Mouse (Mus musculus): ENCODE measurements around the gene Lax1. TPM values are rescaled to one million over a fixed set of nuclear protein-coding genes. Genes with fewer than 3 reads are reported as not detected.

Lax1 gene
- total RNA-seq, 1 experiment: 1.4 TPM

GRCm38 (mm10) chr1:133728339-133728738 lies 38.4 kb upstream of the Lax1 start:
- in situ Hi-C loops (cut with MboI; ENCODE audit: low sequenced_read_pairs in 2 of 2, unreplicated experiment in 2 of 2): no loop called here
- H3K4me1 ChIP-seq (ENCODE audit: control insufficient read depth in 2 of 2, insufficient read depth in 2 of 2, low read length in 2 of 2, poor library complexity in 1 of 2): peaks cover 5 to 9% of the 10 kb centered on the region in 2 experiments; a peak in 2 of 4 replicates
- no peak overlapping the region for H3K4me3 ChIP-seq (ENCODE audit: insufficient read depth in 1 of 2, low read depth in 1 of 2, low read length in 2 of 2, poor library complexity in 1 of 2, severe bottlenecking in 1 of 2)
- H3K9me3 ChIP-seq (ENCODE audit: control insufficient read depth, insufficient read depth, low read depth, low read length): no peaks in the 10 kb centered on the region
- DNase-seq (ENCODE audit: low read depth, low spot score): no peak
- peaks cover 3% of the 10 kb centered on the region; the same call in 1 of the 2 replicates for H3K36me3 ChIP-seq (ENCODE audit: control insufficient read depth, insufficient read depth, low read length, poor library complexity, severe bottlenecking)
- no peak overlapping the region for H3K27ac ChIP-seq (ENCODE audit: insufficient read depth, low read depth, low read length, poor library complexity, severe bottlenecking)
- H3K9ac ChIP-seq (ENCODE audit: insufficient read depth, low read depth, low read length, poor library complexity, severe bottlenecking): no peak overlapping the region
- TF ChIP-seq HCFC1 (IDR thresholded peaks at IDR 0.05; ENCODE audit: borderline replicate concordance, insufficient read depth, low read length): no peak
- TF ChIP-seq ZNF384 (IDR thresholded peaks at IDR 0.05; ENCODE audit: low read depth, low read length): no peak
- TF ChIP-seq ZC3H11A (IDR thresholded peaks at IDR 0.05; ENCODE audit: borderline replicate concordance, low read depth, low read length): no peak
- no peak for TF ChIP-seq MAFK (IDR thresholded peaks at IDR 0.05; ENCODE audit: insufficient read depth, low read depth, low read length)
- TF ChIP-seq CHD2 (IDR thresholded peaks at IDR 0.05; ENCODE audit: low read depth, low read length): no peak

GRCm38 (mm10) chr1:133720342-133720741 lies 30.4 kb upstream of the Lax1 start:
- DNase-seq (ENCODE audit: low read depth, low spot score): no peak
- in situ Hi-C loops (cut with MboI; ENCODE audit: low sequenced_read_pairs in 2 of 2, unreplicated experiment in 2 of 2): no loop called here
- H3K27ac ChIP-seq (ENCODE audit: insufficient read depth, low read depth, low read length, poor library complexity, severe bottlenecking): no peak overlapping the region

GRCm38 (mm10) chr1:133718786-133719185 lies 28.9 kb upstream of the Lax1 start:
- Histone ChIP-seq H3K4me3 (ENCODE audit: insufficient read depth in 1 of 2, low read depth in 1 of 2, low read length in 2 of 2, poor library complexity in 1 of 2, severe bottlenecking in 1 of 2) (no peak overlapping the region), H3K27ac (ENCODE audit: insufficient read depth, low read depth, low read length, poor library complexity, severe bottlenecking) (no peak overlapping the region), H3K9me3 (ENCODE audit: control insufficient read depth, insufficient read depth, low read depth, low read length) (no peaks in the 10 kb centered on the region), H3K4me1 (ENCODE audit: control insufficient read depth in 2 of 2, insufficient read depth in 2 of 2, low read length in 2 of 2, poor library complexity in 1 of 2) (no peaks in the 10 kb centered on the region), H3K36me3 (ENCODE audit: control insufficient read depth, insufficient read depth, low read length, poor library complexity, severe bottlenecking) (no peaks in the 10 kb centered on the region), H3K9ac (ENCODE audit: insufficient read depth, low read depth, low read length, poor library complexity, severe bottlenecking) (no peak overlapping the region)
- no peak for TF ChIP-seq HCFC1 (IDR thresholded peaks at IDR 0.05; ENCODE audit: borderline replicate concordance, insufficient read depth, low read length)
- no peak for TF ChIP-seq CHD2 (IDR thresholded peaks at IDR 0.05; ENCODE audit: low read depth, low read length)
- no peak for TF ChIP-seq ZC3H11A (IDR thresholded peaks at IDR 0.05; ENCODE audit: borderline replicate concordance, low read depth, low read length)
- TF ChIP-seq ZNF384 (IDR thresholded peaks at IDR 0.05; ENCODE audit: low read depth, low read length): no peak
- DNase-seq (ENCODE audit: low read depth, low spot score): no peak
- in situ Hi-C loops (cut with MboI; ENCODE audit: low sequenced_read_pairs in 2 of 2, unreplicated experiment in 2 of 2): no loop called here

More at GRCm38 (mm10) chr1:133720342-133720741, 30.4 kb upstream of the Lax1 start:
- H3K4me3 ChIP-seq (ENCODE audit: insufficient read depth in 1 of 2, low read depth in 1 of 2, low read length in 2 of 2, poor library complexity in 1 of 2, severe bottlenecking in 1 of 2): no peak overlapping the region
- H3K9ac ChIP-seq (ENCODE audit: insufficient read depth, low read depth, low read length, poor library complexity, severe bottlenecking): no peak overlapping the region
- no peaks in the 10 kb centered on the region for H3K36me3 ChIP-seq (ENCODE audit: control insufficient read depth, insufficient read depth, low read length, poor library complexity, severe bottlenecking)
- H3K9me3 ChIP-seq (ENCODE audit: control insufficient read depth, insufficient read depth, low read depth, low read length): no peaks in the 10 kb centered on the region
- H3K4me1 ChIP-seq (ENCODE audit: control insufficient read depth in 2 of 2, insufficient read depth in 2 of 2, low read length in 2 of 2, poor library complexity in 1 of 2): no peaks in the 10 kb centered on the region
- TF ChIP-seq ZC3H11A (IDR thresholded peaks at IDR 0.05; ENCODE audit: borderline replicate concordance, low read depth, low read length) (no peak), HCFC1 (IDR thresholded peaks at IDR 0.05; ENCODE audit: borderline replicate concordance, insufficient read depth, low read length) (no peak), CHD2 (IDR thresholded peaks at IDR 0.05; ENCODE audit: low read depth, low read length) (no peak), MAFK (IDR thresholded peaks at IDR 0.05; ENCODE audit: insufficient read depth, low read depth, low read length) (no peak), ZNF384 (IDR thresholded peaks at IDR 0.05; ENCODE audit: low read depth, low read length) (no peak)

GRCm38 (mm10) chr1:133718296-133718695 lies 28.4 kb upstream of the Lax1 start:
- Histone ChIP-seq H3K36me3 (ENCODE audit: control insufficient read depth, insufficient read depth, low read length, poor library complexity, severe bottlenecking) (no peaks in the 10 kb centered on the region), H3K27ac (ENCODE audit: insufficient read depth, low read depth, low read length, poor library complexity, severe bottlenecking) (no peak overlapping the region), H3K9me3 (ENCODE audit: control insufficient read depth, insufficient read depth, low read depth, low read length) (no peaks in the 10 kb centered on the region), H3K4me1 (ENCODE audit: control insufficient read depth in 2 of 2, insufficient read depth in 2 of 2, low read length in 2 of 2, poor library complexity in 1 of 2) (no peaks in the 10 kb centered on the region), H3K4me3 (ENCODE audit: insufficient read depth in 1 of 2, low read depth in 1 of 2, low read length in 2 of 2, poor library complexity in 1 of 2, severe bottlenecking in 1 of 2) (no peak overlapping the region), H3K9ac (ENCODE audit: insufficient read depth, low read depth, low read length, poor library complexity, severe bottlenecking) (no peak overlapping the region)
- in situ Hi-C loops (cut with MboI; ENCODE audit: low sequenced_read_pairs in 2 of 2, unreplicated experiment in 2 of 2): no loop called here
- TF ChIP-seq MAFK (IDR thresholded peaks at IDR 0.05; ENCODE audit: insufficient read depth, low read depth, low read length): no peak
- no peak for TF ChIP-seq ZC3H11A (IDR thresholded peaks at IDR 0.05; ENCODE audit: borderline replicate concordance, low read depth, low read length)
- no peak for TF ChIP-seq ZNF384 (IDR thresholded peaks at IDR 0.05; ENCODE audit: low read depth, low read length)
- TF ChIP-seq HCFC1 (IDR thresholded peaks at IDR 0.05; ENCODE audit: borderline replicate concordance, insufficient read depth, low read length): no peak
- no peak for TF ChIP-seq CHD2 (IDR thresholded peaks at IDR 0.05; ENCODE audit: low read depth, low read length)
- no peak for DNase-seq (ENCODE audit: low read depth, low spot score)

- no peak overlapping the region for H3K27ac ChIP-seq (ENCODE audit: insufficient read depth, low read depth, low read length, poor library complexity, severe bottlenecking)
- TF ChIP-seq ZC3H11A (IDR thresholded peaks at IDR 0.05; ENCODE audit: borderline replicate concordance, low read depth, low read length) (peak; percentile 73; the same call in 1 of the 2 replicates), MAFK (IDR thresholded peaks at IDR 0.05; ENCODE audit: insufficient read depth, low read depth, low read length) (no peak)
- in situ Hi-C loops (cut with MboI; ENCODE audit: low sequenced_read_pairs in 2 of 2, unreplicated experiment in 2 of 2): no loop called here
- H3K9me3 ChIP-seq (ENCODE audit: control insufficient read depth, insufficient read depth, low read depth, low read length): no peaks in the 10 kb centered on the region
- no peaks in the 10 kb centered on the region; the same call in 1 of the 2 replicates for H3K36me3 ChIP-seq (ENCODE audit: control insufficient read depth, insufficient read depth, low read length, poor library complexity, severe bottlenecking)
- H3K9ac ChIP-seq (ENCODE audit: insufficient read depth, low read depth, low read length, poor library complexity, severe bottlenecking): no peak overlapping the region
- H3K4me1 ChIP-seq (ENCODE audit: control insufficient read depth in 2 of 2, insufficient read depth in 2 of 2, low read length in 2 of 2, poor library complexity in 1 of 2): peaks cover 3 to 8% of the 10 kb centered on the region in 2 experiments; a peak in 2 of 4 replicates
- DNase-seq (ENCODE audit: low read depth, low spot score): no peak
- no peak overlapping the region for H3K4me3 ChIP-seq (ENCODE audit: insufficient read depth in 1 of 2, low read depth in 1 of 2, low read length in 2 of 2, poor library complexity in 1 of 2, severe bottlenecking in 1 of 2)
Observed at GRCm38 (mm10) chr1:133716464-133716863, 26.6 kb upstream of the Lax1 start.

All from ES-E14 (cell line).